Mouse (Mus musculus) CD8-positive naive resting alpha-beta T cell, adult 2 months (primary cell): ENCODE data around the gene Barhl1.

Source experiments
- DNase-seq, 2 experiments: peaks; one replicate each; pipeline ENCODE4 v3.0.0; 2022; ENCODE audit warnings: low read depth in 2 of 2, low spot score in 2 of 2

Gene Barhl1

DNA sequence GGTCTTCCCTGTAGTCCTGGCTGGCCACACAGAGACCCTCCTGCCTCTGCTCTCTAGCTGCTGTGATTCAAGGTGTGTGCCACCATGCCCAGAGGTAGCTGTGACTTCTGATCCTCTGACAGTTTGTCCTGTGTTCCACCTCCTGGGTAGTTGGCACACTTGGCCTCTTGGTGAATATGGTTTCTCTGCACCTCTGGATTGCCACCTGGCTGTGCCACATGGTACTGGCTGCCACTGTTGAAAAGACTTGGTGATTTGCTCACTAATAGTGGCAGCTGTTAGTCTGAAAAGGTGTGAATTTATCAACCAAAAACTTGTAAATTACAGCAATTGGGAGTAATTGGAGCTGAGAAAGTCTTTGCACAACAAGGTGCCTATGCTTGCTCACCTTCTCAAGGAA, 52.6 kb downstream of the Barhl1 start:
- DNase-seq: no peak

DNA sequence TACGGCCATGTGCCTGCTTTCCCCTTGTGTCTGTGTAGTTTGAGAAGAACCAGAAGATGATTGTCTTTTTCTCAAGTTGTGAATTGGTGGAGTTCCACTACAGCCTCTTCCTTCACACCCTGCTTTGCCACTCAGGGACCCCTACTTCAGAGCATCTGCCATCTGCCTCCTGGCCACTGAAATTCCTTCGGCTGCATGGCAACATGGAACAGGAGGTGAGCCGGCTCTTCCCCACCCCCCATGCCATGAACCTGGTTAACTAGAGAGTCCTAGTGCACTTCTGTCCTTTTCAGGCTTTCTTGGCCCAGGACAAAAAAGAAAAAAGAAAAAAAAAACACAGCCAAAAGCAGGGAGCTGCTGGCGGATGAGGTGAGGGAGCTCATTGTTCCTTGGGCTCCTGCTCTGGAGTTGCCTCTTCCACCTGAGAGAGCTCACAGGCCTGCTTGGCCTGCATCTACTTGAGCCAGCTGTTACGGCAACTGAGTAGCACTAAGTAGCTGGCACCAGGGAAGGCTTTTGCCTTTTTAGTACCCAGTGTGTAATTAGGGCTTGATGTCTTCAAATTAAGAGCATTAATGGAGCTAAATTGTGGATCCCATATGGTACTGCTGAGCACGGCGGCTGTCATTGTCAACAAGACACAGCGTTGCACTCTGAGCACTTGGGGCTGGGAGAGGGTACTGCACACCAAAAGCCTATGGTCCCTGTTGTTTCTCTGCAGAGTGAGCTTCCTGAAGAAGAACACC, 55.6 kb downstream of the Barhl1 start:
- DNase-seq: no peak

DNA sequence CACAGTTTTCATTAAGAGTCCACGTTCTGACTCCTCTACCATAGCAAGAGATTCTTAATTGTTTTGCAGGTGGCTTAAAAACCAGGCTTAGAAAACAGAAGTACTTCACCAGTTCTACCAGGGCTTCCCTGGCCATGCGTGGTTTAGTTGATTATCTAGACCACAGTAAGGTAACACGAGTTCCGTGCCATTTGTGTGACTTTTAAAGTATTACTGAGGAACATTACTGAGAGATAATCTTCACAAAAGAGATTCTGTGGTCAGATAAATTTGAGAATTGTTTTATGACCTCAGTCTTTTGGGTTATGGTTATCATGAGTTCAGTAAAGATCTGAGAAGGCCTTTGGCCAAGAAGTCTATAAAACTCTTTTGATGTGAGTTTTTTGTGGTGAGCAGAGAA, 57.2 kb downstream of the Barhl1 start:
- no peak for DNase-seq
